Mouse (Mus musculus) urinary bladder, postnatal 4 days (tissue): Measurements from ENCODE around the gene Pomgnt2.

Experiments used
- DNase-seq, 2 experiments: peaks; one replicate each; pipeline ENCODE4 v3.0.0; 2021 to 2022; ENCODE audit warnings: low spot score in 2 of 2

Pomgnt2 gene

DNA sequence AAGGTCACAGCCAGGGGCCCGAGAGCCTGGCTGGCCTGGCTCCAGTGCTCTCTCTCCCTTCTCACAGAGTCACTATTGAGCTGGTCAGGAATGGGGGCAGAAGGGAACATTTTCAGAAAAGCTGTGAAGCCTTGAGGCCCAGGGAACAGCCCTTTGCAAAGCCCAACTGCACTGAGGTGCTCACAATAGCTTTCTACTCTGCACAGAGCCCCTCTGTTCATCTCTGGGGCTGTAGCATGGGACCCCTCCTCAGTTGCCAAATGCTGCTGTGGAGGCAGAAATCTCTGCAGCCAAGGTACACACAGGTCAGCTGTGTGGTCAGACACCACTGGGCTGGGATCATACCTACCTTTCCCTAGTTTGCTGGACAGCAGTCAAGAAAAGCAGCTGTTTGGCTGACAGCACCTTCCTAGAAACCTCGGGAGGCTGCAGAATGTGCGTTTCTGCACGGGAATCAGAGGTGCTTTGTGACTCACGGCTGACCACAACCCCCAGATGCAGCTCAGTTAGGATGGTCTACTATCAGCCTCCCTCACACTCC lies 27.0 kb downstream of the Pomgnt2 start:
- DNase-seq = no peak

DNA sequence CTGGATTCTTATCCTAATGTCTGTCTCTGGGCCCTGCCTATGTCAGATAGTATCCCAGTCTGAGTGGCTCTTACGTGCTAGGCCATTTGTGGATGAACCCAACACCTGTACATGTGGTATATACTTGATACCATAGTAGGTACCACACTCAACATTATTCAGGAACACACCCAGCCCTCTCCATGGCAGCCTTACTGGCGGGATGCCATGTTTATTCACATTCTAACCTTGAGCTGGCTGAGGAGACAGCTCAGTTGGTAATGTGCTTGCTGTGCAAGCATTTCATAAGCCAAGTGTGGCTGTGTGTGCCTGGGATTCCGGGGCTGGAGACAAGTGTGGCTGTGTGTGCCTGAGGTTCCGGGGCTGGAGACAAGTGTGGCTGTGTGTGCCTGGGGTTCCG lies 28.7 kb downstream of the Pomgnt2 start:
- no peak for DNase-seq

DNA sequence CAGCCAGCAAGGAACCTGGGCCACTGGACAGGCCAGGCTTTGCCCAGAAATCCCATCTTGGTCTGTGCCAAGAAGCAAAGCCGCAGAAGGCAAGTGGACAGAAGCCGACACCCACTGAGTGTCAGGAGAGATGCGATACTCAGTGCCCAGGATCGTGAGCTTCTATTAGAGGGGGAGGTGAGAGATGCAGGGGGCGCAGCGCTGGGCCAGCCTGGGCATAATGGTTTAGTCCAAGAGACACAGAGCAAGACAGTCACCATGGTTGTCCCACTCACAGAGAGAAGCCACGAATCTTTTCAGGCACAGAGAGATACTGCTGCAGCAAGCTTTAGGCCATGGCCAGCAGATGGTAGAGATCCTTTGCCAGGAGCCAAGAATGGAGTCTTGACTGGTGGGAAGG lies 32.0 kb downstream of the Pomgnt2 start:
- no peak for DNase-seq

DNA sequence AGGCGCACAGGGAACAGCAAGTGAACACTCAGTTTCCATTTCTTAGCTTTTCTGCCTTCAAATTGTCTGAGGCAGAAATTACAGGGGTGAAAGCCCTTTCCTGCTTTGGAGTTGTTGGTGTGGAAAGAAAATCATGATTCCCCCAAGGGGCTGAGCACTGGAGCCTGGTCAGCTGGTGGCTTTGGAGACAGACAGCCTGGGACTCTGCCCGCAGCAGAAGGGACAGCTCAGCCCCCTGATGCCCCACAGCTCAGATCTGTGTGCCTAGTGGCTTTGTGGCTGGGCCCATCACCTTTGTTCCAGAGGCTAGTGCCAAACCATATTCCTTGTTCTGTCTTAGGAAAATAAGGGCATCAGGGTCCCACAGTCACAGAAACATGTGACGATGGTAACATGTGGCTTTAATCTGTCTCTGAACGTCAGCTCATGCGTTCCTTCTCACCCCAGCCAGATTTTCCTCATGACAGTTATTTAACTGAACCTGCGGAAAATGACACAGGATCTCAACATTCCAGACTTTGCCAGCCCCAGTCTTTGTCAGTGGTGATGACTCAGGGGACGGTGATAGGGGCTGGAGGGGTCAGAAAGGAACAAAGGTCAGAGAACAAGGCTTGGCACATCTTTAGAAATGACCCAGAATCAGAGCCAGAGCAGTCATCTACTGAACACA lies 36.8 kb downstream of the Pomgnt2 start:
- no peak for DNase-seq

DNA sequence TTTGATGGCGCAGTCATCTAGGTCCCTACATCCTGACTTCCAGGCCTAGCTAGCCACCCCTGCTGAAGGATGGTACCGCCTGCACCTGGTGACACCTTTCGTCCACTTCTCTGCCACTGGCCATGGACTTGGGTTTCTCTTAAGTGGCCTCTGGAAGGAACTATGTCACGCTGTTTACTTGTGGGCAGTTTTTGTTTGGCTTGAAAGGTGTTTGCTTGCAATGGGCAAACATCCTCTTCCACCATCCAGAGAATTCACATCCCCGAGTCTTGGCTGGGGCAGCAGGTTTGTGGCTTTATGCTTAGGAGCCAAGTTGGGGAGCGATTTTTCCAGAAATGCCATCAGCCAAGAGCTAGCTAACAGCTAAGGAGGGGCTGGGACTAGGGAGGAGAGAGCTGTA lies 44.3 kb downstream of the Pomgnt2 start:
- no peak for DNase-seq

DNA sequence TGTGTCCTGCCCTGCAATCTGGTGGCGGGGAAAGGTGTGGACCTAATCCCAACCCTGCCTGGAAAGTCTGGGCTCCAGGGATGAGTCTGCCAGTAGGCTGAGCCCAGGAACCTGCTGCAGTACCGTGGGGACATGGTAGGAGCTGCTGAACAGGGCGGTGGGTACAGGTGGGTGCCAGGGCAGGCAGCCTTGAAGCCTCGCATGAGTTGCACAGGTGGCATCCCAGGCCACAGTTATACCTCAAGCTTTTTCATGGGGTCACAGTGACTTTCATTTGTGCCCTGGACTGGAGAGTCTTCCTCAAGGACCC lies 45.8 kb downstream of the Pomgnt2 start:
- DNase-seq = no peak

DNA sequence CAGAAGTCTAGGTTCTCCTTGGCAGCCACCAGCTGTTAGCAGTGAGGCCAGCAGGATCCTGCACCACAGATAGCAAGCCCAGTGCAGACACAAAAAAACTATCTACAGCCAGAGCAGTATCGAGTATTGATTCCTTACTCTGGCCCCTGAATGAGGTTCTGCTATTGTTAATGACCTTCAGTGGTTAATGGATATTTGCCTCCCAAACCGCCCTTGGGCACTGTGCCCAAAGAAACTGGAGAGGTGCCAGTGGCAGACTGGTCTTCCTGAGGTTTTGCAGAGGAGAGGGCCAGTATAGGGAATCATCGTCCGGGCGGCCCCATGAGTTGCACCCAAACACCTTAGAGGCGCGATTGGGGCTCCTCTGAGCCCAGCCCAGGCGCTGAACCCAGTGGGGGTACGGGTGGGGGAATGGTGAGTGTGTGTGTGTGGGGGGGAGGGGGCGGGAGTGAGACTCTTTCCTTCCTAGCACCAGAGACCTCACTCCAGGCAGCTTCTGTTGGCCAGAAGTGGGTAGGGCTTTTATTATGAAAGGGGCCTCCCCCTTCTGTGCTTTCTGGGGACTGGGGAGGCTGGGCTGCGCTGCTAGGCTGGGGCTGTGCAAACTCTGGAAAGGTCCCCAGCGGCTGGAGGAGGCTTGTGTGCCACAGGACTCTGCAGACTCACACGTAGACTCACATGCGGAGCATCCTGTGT lies 46.3 kb downstream of the Pomgnt2 start, which contains the start of gene Fam198a:
Gene Fam198a (plus strand): TSS at position 571 of the 696 bp plus-strand sequence.
- peak; percentile 82 to 90 for DNase-seq

DNA sequence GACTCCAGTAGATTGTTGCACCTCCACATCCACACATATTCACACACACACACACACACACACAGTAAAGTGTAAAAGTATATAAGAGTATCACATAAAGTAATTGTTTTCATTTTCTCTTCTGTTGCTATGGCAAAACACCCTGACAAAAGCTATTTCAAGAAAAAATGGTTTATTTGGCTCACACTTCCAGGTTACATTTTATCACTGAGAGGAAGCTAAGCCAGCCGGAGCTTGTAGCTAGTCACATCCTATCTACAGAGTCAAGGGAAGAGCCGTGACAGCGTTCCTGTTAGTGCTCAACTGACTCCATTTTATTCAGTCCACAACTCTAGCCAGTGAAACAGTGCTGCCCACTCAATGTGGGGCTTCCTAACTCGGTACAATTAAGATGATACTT lies 48.5 kb downstream of the Pomgnt2 start:
- DNase-seq = no peak

DNA sequence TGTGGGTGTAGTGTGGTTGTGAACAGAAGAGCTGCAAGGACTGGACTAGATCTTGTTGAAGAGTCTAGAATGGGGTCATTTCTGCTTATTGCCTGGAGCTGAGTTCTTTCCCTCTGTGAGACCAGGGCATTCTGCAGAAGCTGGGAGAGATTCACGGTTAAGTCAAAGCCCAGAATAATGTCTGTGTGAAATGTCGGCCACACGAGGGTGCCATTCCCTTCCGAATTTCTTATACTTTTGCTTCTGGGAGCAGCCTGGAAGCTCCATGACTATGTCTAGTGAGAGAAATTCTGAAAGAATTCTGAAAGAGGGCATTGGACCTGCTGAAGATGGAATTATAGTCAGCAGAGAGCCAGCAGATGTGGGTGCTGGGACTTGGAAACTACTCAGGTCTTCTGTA lies 49.1 kb downstream of the Pomgnt2 start:
- DNase-seq = peak; percentile 49 to 72

DNA sequence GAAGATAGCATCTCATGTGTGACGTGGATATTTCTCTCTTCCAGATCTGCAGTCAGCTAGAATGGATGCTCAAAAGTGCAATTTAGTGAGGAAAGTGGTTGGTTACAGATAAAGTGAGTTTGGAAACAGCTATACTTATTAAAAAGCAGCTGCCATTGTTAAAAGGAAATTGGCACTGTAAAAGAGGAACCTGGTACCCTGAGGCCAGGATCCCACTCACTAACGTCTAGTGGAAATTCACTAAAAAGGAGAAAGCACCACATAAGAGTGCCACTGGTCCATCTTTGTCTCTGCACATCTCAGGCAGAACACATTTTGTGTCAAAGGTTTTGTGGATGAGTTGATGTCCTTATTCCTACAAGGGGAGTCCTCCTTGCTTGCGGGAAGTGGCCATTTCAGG lies 53.3 kb downstream of the Pomgnt2 start:
- no peak for DNase-seq

DNA sequence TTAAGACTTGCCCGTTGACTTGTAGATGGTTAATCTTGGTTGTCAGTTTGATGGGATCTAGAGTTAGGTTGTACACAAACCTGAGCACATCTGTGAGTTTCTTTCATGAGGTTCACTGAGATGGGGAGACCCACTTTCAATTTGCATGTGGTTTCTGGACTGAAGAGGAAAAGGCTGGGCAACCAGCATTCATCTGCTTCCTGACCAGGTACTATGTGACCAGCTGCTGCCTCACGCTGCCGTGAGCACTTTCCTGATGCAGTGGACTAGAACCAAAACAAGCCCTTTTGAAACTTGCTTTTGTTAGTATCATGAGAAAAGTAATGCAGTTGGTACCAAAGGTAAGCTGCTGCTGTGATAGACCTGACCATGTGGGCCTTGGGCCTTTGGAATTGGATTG lies 53.9 kb downstream of the Pomgnt2 start:
- DNase-seq = no peak

DNA sequence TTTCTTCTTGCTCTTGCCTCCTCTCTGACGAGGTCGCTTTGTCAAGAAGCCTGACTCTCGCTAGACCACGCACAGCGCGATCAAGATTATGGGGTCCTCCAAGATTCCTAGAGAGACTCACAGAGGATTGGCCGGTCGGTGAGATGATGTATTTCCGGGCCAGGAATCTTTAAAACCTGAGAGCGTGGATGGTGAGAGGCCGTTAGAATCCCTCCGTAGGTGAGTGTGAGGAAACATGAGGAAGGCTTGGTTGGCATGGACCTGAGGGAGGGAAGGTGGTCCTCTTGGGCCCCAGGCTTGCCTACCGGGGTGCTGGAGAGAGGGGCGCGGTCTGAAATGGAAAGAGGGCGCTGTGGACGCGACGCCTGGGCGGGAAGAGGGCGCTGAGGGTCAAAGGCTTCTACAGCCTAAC lies 59.0 kb downstream of the Pomgnt2 start:
- no peak for DNase-seq

DNA sequence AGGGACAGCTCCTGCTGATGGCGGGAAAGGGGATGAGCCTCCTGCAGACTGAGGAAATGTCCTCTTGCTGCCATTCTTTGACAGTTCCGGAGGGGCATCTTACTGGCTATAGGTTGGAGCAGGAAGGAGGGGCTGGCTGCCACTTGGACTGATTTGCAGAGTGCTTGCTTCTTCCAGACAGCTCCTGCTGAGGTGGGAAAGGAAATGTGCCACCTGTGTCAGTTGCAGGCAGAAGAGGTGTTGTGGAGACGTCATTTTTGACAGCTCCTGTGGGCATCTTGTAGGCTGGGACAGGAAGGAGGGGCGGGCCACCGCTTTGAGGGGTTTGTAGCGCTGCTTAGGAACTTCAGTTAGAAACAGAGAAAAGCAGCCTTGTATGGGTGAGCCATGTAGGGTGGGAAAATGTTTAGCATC lies 59.5 kb downstream of the Pomgnt2 start:
- no peak for DNase-seq

DNA sequence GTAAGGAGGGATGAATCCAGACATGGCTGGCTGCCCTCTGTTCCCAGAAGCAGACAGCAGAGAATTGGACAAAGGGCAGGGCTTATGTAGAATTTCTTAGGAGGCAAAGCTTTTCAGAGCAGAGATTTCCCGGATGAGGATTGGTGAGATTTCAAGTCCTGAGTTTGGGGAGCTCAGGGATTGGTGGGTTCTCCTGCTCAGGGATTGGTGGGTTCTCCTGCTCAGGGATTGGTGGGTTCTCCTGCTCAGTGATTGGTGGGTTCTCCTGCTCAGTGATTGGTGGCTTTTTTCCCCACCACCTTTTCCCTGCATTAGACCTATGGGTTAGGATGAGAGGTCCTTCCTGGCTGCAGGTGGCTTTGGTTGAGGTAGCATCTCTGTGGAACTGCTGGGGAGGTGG lies 60.0 kb downstream of the Pomgnt2 start:
- DNase-seq = no peak

DNA sequence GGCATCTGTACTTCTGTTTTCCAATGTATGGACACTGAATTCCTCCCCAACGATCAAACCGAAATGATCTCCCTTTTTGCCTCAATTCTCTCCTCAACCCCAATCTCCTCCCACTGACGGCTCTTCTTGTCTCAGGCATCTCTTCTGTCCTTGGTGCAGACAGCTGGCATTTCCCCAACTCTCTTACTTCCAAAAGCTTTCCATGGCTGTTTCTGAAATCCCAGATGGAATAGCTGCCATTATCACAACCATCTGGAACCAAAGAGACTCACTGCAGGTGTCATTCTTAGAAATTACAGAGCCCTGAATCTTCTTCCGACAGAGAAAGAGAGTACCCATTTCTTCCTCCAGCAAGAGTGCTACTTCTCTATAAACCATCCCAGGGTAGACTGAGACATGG lies 62.1 kb downstream of the Pomgnt2 start:
- no peak for DNase-seq
